Mouse (Mus musculus): ENCODE measurements around the gene Macc1.
"Not testable (repeated sequence)": the region's sequence is repeated elsewhere in the genome, so short reads cannot be mapped to it uniquely, and the experiment has no call there.

Macc1 gene

DNA sequence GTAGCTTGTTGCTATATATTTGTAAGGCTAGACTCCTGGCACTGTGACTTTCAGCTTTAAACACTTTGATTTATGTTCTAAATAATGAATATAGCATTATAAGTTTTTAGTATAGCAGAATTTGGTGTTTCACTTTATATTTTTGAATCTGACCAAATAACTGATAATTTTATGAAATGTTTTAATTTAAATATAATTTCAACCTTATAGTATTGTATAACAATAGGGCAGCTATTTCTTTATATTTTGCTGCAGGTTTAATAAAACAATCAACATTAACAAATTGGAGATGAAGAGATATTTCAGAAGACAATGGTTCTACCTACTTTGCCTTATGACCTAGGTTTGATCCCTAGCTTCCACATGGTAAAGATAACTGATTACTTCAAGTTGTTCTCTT lies at the start of gene Macc1:
TSS of gene Macc1 (plus strand) at position 301 of the 400 bp plus-strand sequence.
- DNase-seq (ENCODE audit: low spot score) = no peak

DNA sequence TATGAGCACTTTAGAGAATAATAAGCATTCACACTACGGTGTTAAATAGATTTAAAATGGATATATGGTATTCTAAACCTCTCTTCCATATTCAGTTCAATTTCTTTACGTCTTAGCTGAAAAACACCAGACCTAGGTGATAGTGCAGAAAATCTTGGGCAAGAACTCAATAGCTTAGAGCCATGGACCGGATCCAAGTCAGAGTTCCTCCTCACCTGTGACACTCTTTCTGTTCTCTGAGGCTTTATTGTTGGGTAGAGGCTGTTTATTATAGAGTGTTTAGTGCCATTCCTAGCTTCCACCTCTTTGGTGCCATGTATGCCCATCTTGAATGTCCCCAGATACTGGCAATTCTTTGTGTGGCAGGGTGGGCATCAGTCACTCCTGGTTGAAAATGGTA lies 49.6 kb upstream of the Macc1 start:
- no peak for DNase-seq (ENCODE audit: low spot score)

DNA sequence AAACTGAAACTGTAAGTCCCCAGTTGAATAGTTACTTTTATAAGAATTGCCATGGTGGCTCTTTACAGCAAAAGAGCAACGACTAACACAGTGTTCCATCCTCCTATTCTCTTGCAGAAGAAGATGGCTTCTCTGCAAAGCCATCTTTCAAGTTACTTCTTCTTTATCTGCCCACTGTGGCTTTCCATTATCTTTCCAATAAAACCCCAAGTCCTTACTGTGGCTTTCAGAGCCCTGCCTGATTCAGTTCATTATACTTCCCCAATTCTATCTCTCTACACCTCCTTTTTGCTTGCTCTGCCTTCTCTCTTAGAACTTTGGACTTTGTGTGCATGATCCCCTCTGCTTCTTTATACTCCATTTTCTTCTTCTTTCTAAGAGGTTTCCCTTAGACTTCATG lies 45.3 kb upstream of the Macc1 start:
- no peak for DNase-seq (ENCODE audit: low spot score)

DNA sequence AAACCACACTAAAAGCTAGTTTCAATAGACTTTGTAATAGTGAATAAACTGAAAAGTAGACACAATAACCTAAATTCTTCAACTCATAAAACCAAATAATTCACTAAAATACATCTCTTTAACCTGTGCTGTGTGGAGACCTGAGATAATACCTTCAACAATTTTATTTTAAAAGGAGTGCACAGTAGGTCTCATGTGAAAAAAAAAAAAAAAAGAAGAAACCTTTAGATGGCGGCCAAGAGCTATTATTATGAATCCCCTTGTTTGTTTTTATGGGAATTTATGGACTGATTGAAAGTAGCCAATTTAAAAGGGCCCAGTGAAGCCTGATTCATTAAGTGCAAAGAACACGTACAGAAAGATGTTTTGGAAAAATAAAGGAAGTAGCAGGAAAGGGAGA lies 44.0 kb upstream of the Macc1 start:
- no peak for DNase-seq (ENCODE audit: low spot score)

DNA sequence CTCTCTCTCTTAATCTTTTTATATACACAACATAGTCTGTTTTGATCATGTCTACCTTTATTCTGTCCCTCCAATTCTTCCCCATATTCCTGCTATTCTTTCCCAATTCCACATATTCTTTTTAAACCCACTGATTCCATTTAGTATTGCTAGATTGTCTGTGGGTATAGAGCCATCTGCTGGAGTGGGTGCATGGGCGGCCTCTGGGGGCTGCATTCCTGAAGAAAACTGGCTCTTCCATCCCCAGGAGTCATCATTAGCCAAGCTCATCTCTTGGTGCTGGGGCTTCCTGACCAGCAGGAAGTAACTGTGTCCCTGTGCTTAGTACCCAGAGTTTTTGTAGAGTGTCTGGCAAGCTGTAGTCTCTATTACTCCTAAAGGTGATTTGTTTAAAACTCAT lies 42.1 kb upstream of the Macc1 start:
- no peak for DNase-seq (ENCODE audit: low spot score)

DNA sequence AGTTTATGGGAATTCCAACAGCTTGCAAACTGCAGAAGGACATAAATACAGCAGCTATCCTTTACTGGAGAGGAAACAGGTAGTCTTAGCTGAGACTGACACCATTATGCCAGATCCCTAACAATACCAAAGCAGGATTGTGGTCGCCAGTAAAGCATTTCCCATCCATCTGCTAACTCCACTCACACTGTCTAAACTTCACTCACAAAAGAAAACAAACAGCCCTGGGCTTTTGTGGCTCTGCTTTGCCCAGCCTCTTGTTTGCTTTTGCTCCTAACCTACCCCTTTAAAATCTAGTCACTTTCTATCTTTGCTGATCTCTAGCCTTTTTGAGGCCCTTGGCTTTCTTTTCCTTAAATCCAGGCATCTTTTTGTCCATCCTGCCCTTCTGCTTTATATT lies 40.5 kb upstream of the Macc1 start:
- DNase-seq (ENCODE audit: low spot score) = no peak

DNA sequence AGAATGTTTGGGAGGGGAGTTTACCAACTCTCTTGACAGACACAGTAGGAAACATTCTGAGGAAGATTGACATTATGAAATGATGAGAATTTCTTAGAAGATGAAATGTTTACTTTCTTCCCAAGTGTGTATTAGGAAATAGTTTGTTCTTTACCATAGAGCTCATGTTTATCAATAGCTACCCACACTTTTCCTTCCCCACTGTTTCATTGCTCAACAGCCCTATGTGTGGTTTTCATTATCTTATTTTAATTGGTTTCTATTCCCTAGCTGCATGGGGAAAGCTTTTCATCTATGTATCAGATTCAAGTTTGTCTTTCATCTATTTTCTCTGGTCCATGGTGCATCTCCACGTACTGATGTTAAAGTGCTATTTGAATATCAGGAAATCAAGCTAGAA lies 37.8 kb upstream of the Macc1 start:
- DNase-seq (ENCODE audit: low spot score) = no peak

DNA sequence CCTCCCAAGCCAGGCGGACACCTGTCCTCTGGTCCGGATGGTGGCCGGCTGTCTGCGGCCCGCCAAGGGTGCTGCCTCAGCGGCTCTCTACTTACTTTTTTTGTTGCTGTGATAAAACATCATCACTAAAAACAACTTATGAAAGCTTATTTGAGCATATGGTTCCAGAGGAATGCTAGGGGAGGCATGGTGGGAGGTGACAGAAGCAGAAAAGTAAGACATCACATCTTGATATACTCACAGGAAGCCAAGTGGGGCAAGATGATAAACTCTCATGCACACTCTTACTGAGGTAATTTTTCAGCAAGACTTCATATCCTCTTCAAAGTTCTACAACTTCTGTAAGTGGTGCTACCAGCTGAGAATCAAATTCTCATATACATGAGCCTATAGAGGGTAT lies 22.5 kb upstream of the Macc1 start:
- DNase-seq (ENCODE audit: low spot score) = no peak

DNA sequence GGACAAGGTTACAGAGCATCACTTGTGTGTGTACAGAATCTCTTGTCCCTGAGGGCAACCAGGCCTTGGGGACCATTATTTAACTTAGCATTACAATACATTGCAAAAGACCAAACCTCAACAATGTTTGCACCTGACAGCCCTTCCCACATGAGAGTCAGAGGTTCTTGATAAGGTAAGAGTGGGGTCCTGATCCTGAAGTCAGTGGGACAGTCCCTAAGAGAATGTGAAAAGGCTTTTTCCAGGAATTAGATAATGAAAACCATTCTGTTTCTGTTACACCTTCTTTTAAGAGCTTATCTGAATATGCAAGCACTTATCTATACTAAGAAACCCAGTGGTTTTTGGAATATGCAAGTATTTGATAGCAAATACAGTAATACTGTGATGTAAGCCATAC lies 10.5 kb upstream of the Macc1 start:
- DNase-seq (ENCODE audit: low spot score) = no peak

DNA sequence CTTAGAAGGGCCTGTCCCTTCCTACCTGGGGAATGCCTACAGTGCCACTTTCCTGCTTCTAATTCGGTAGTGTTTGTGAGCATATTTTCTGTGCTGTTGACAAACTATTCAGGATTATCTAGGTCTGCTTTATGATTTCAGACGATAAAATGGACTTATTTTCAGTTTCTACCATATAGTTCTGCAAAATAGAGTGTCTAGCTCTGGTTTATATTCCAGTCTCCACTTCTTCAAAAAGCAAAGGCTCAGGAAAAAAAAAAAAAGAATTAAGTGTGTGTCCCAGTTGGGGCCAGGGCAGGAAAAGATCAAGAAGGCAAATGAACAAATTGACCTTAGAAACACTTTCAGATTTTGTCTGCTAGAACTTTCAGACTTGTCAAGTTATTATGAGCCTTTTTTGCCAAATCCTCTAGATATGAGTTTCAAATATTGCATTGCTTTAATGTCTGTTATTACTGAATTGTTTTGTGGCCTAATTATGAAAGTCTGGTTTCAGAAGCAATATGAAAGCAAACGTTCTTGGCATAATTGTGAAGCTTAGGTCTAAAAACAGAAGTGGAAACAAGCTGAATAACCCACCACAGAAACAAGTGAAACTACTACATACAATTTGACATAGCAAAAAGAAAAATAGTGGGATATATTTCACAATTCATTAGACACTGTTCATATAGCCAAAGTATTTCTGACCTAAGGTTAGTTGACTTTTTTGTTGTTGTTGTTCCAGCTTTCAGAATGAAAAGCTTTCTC lies 881 bp upstream of the Macc1 start:
- no peak for DNase-seq (ENCODE audit: low spot score)

DNA sequence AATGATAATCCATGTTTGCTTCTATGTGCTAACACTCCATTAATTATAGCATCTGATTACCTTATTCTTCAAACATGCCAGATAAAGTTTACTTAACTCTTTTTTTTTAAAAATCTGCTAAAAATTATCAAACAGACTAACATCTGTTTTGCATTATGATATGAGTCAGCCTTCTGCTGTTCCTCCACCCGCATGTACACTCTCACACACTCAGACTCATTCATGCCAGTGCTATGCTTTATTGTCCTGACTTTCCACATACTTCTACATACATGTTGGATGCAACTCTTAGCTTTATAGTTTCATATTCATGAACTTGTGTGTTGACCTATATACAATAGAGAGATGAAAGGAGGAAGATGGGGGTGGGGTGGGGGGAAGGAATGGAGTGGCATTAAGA lies 4.7 kb downstream of the Macc1 start:
- no peak for DNase-seq (ENCODE audit: low spot score)

DNA sequence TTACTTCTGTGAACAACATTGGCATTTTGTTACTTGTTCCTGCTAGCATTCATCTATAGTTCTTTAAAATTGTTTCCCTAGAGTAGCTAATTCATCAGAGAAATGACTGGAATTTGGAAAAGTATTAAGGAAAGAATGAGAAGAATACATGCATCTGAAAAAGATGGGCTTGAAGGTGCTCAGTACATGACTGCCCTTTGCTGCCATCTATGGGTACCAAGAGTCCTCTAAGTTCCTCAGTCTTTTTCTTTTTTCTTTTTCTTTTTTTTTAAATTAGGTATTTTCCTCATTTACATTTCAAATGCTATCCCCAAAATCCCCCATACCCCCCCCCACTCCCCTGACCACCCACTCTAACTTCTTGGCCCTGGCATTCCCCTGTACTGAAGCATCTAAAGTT lies 11.3 kb downstream of the Macc1 start:
- no peak for DNase-seq (ENCODE audit: low spot score)

DNA sequence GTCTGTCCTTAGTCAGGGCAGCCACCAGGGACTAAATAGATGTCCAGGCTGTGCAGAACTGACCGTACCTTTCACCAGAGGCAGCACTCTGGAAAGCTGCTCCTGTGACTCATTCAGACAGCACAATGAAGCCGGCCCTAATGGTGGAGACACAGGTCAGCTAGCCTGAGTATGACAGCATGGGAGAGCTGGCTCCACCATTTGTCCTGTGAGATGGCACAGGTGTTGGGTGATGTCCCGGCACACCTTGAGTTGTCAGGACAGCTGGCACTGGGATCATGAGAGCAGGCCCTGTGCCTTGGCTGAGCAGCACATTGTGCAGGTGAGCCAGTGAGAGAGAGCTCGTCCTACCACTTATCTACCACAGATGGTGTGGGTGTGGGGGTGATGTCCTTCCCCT lies 16.6 kb downstream of the Macc1 start:
- no peak for DNase-seq (ENCODE audit: low spot score)

DNA sequence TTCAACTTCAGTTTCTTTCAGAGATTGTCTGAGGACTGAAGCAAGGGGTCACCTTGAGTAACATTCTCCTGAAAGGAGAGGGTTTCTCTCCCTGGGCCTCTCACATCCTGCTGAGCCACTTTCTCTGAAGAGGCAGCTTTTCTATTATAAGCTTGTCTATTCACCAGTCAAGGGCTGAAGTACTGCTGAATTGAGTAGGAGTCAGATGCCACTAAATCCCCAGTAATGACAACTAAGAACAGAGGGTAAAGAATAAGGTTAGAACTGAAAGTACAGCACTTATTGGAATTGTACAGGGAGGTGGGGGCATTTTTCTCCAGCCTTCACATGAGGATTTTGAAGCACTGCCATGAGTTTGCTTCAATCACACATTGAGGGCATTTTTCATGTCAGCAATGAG lies 19.3 kb downstream of the Macc1 start:
- no peak for DNase-seq (ENCODE audit: low spot score)

DNA sequence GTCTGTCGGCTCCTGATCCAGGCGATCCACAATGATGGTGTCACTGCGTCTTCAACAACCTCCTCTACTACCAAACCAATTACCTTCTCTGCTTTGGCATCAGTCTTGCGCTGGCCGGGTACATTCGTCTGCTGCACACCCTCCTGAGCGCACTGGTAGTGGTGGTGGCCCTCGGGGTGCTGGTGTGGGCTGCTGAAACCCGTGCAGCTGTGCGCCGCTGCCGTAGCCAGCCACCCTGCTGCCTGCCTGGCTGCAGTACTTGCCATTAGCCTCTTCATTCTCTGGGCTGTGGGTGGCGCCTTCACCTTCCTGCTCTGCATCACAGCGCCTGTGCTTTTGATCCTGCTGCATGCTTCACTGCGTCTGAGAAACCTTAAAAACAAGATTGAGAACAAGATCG lies 38.5 kb downstream of the Macc1 start:
- DNase-seq (ENCODE audit: low spot score) = not testable (repeated sequence)

DNA sequence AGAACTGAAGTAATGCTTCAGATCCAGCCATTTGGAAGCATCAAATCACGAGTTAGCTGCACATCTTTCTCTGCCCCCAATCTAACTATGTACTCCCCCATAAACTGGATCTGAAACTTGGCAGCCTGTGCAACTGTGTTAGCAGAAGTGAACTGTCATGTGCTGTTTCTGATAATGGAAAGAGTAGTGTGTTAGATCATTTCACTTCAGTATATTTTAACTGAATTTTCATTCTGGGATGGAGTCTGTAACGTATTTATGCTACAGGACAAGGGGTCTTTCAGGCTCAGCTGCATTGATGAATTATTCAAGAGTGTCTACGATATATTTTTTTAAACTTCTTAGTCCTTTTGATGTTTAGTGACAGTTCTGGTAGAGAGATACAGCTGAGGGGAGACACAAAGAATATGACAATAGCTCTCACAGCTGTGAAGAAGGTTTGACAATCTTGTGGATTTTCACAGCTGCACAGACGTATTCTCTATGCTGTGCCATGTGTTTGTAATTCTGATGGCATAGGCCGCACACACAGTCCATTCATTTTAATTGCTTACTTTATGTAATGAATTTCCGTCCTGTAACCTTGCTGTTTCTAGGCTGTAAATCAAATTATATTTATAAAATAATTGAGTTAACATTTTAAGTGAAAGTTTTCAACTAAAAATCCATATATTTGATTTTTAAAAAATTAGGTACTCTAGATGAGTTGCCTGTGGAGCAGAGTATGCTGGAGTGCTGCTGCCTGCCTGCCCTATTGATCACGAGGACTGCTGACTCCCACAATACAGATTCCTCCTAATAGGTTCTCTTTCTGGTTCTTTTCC lies 43.6 kb downstream of the Macc1 start:
- DNase-seq (ENCODE audit: low spot score) = no peak

DNA sequence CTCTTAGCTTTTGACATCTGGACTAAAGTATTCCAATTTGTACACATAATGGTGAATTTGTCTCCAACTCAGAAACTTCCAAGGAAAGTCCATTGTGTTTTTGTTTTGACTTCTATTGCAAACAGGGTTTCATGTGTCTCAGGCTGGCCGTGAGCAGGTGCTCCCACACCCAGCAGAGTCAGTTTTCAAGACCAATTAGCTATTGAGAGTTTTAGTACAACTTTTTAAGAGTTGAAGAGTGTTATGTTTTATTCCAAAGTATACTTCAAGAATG lies 44.1 kb downstream of the Macc1 start:
- DNase-seq (ENCODE audit: low spot score) = no peak

DNA sequence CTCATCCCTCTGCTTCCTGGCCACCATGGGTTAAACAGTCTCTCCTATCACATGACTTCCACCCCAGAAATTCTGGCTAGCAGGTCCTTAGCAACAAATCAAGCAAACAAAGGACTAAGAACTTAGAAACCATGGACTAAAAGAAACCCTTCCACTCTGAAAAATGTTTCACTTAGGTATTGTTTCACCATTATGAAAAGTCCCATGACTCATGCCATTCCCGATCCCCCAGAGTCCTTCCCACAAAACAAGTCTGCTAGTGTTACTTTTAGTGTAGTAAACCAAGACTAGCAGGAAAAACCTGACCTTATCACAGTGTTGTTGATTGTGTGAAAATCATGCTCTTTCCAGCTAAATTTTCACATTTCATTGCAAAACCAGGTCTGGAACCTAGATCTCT lies 51.0 kb downstream of the Macc1 start:
- no peak for DNase-seq (ENCODE audit: low spot score)

DNA sequence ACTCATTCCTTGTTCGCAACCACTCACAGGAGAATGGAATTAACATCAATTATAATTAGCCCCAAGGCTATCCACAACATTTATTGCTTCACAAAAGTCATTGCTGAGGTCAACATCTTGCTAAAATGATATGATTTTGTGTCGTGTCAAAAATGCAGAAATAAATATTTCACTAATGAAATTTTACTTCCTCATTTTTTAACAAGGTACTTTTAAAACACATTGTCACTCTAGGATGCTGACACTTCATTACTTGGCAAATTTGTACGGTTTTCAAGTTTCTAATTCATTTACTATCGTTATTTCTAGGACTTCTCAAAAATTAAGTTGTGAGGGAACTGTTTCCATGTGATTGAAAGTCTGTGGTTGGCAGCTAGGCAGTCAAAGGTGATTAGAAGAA lies 55.8 kb downstream of the Macc1 start:
- DNase-seq (ENCODE audit: low spot score) = no peak

DNA sequence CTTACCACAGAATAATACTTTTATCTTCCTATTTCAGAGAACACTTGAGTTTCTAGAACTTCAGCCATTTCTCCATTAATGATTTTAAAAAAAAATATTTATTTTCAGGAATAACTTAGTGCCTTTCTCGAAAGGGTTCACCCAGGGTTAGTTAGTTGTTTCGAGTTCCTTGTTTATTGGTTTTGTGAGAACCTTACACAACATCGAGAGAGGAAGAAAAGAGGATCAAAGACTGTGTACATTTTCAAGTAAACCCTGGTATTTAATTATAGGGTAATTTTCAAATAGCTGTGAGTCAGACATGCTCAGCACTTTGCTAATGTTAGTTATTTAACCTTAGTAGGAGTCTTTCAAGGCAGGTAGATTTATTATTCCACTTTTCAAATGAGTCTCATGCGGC lies 58.3 kb downstream of the Macc1 start:
- DNase-seq (ENCODE audit: low spot score) = no peak

DNA sequence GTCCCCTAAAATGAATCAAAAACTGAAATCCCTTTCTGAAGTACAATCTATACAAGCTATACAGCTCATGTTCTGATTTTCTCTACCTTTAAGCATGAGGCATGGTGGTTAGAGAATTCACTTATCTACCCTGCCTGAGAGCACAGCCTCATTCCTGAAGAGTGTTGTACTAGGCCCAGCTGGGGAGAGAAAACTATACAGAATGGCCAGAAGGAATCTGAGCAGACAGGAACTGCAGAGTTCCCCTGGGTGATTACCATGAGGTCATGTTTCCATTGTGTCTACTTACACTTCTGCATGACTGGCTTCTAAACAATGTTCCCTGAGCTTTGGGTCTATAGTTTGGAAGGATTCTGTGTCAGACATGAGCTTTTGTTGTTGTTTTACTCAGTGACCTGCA lies 62.8 kb downstream of the Macc1 start:
- no peak for DNase-seq (ENCODE audit: low spot score)

DNA sequence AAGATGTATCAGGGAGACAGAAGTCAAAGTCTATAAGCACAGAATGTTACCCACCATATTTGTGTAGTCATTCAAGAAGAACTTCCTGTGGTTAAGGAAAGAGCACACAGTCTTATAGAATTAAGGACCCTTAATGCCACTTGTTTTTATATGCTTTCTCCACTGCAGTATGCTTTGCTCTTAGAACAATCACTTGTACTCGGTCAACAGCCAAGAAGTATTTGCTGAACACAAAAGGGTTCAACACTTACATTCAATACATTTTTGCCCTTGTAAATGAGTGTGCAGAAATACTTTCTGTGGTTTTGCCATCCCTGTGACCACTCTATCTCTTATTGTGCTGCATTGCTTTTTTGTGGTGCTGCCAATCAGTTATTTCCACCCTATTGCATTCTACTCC lies 67.8 kb downstream of the Macc1 start:
- no peak for DNase-seq (ENCODE audit: low spot score)

DNA sequence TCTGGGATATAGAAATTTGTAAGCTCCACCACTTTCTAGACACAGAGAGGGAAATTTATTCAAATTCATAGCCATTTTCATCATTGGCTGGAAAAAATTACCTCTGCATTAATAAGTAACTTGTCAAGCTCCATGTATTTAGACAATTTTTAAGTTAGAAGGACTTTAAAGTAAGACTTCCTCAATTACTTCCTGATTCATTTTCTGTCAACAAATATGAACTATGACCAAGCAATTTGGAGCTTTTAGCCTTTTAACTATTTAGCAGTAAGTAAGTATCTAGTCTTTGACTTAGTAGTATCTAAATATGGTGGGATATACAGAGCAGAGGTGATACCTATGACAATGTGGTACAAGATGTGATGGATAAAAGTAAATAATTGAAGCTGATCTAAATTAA lies 72.2 kb downstream of the Macc1 start:
- DNase-seq (ENCODE audit: low spot score) = no peak

DNA sequence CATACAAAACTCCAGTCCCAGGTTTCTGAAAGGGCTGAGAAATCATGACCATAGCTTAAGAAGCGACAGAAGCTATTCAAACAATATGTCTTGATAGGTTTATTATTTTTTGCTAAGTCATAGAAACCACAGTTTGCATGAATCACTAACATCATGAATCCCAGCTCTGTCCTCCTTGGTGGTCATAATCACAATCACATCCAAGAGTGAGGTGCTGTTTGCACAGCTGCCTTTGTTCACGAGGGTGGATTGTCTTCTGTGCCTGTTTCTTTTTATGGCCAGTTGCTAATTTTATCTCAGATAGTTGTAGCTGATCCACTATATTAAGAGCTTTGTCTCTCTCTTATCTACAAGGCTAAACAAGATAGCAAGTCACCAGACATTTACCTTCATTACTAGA lies 72.6 kb downstream of the Macc1 start:
- no peak for DNase-seq (ENCODE audit: low spot score)

All from testis, postnatal 14 days (tissue).